ENCODE assay signal across 20 mouse cellular contexts in genomic region chr4:41087459-41088298, GRCm38 (mm10). TPM values are rescaled to one million over a fixed set of nuclear protein-coding genes. Genes with fewer than 3 reads are reported as not detected.
DNase-seq lines count a peak whose midpoint lies in the region; ATAC-seq lines count a peak whose summit lies in the region.
"Had no signal": no experiment of that assay in that cellular context is flagged by ENCODE, and none has a peak within 500 bp of the region (broad histone marks: within the 10 kb centered on the region; RNA-seq: fewer than 3 reads in every experiment).

No protein-coding gene starts in this region.

- no peak for DNase-seq in kidney, postnatal 4 days
- peak; percentile 88 for DNase-seq in c-Kit-positive CD71-positive TER-119-positive erythroid progenitor cells, embryonic 14.5 days (ENCODE audit: low spot score)
- peak; percentile 81 for DNase-seq in liver, embryonic 13.5 days
- DNase-seq in adrenal gland, postnatal 4 days (ENCODE audit: low spot score in 2 of 2) = no peak
- DNase-seq: adrenal gland, postnatal 10 days; cerebellum, adult 18-20 months; kidney, postnatal 14 days; lung, postnatal 10 days; thymus, postnatal 36 days had no signal

- no peak overlapping the region for H3K4me2 ChIP-seq in kidney, embryonic 16.5 days (replicated peaks; ENCODE audit: low read depth, low read length)
- H3K4me2 ChIP-seq in liver, embryonic 13.5 days = peak overlapping the region; percentile 64
- no peak overlapping the region for H3K4me2 ChIP-seq in stomach, embryonic 16.5 days (ENCODE audit: low read depth, low read length)
- H3K4me2 ChIP-seq: forebrain, embryonic 12.5 days; hindbrain, embryonic 15.5 days; limb, embryonic 12.5 days; neural tube, embryonic 12.5 days had no signal

- no peak overlapping the region for H3K9ac ChIP-seq in kidney, embryonic 16.5 days (replicated peaks; ENCODE audit: low read length)
- H3K9ac ChIP-seq in liver, embryonic 13.5 days = peak overlapping the region; percentile 67
- H3K9ac ChIP-seq in stomach, embryonic 16.5 days (ENCODE audit: low read length) = no peak overlapping the region
- H3K9ac ChIP-seq: forebrain, embryonic 12.5 days; hindbrain, embryonic 15.5 days; limb, embryonic 12.5 days; neural tube, embryonic 12.5 days had no signal

- peak overlapping the region; percentile 47 for H3K27ac ChIP-seq in kidney, embryonic 16.5 days (ENCODE audit: low read length)
- H3K27ac ChIP-seq in liver, embryonic 13.5 days = peak overlapping the region; percentile 98
- no peak overlapping the region for H3K27ac ChIP-seq in stomach, embryonic 16.5 days (ENCODE audit: low read length)
- H3K27ac ChIP-seq: embryonic facial prominence, embryonic 10.5 days; forebrain, embryonic 12.5 days; hindbrain, embryonic 15.5 days; limb, embryonic 12.5 days; neural tube, embryonic 12.5 days had no signal

- H3K27me3 ChIP-seq in kidney, embryonic 16.5 days (ENCODE audit: insufficient read depth, low read length) = no peaks in the 10 kb centered on the region
- H3K27me3 ChIP-seq in liver, embryonic 13.5 days = peaks cover 4% of the 10 kb centered on the region
- H3K27me3 ChIP-seq in stomach, embryonic 16.5 days (ENCODE audit: control insufficient read depth, insufficient read depth, low read length) = no peaks in the 10 kb centered on the region; the same call in 1 of the 2 replicates
- H3K27me3 ChIP-seq: forebrain, embryonic 12.5 days; hindbrain, embryonic 15.5 days; limb, embryonic 12.5 days; neural tube, embryonic 12.5 days had no signal

- H3K36me3 ChIP-seq in kidney, embryonic 16.5 days (ENCODE audit: insufficient read depth, low read length) = no peaks in the 10 kb centered on the region
- no peaks in the 10 kb centered on the region for H3K36me3 ChIP-seq in liver, embryonic 13.5 days
- H3K36me3 ChIP-seq in stomach, embryonic 16.5 days (ENCODE audit: control insufficient read depth, insufficient read depth, low read length) = no peaks in the 10 kb centered on the region
- H3K36me3 ChIP-seq: embryonic facial prominence, embryonic 10.5 days; forebrain, embryonic 12.5 days; hindbrain, embryonic 15.5 days; limb, embryonic 12.5 days; neural tube, embryonic 12.5 days had no signal

- 0 out of 2 replicates have a peak, but pooled peaks have one; percentile 32 for ATAC-seq in kidney, embryonic 16.5 days (ENCODE audit: low FRiP score, low TSS enrichment)
- ATAC-seq in liver, embryonic 13.5 days (ENCODE audit: low read depth) = peak; percentile 94
- 0 out of 2 replicates have a peak, but pooled peaks have one; percentile 42 for ATAC-seq in stomach, embryonic 16.5 days (ENCODE audit: insufficient read depth, low FRiP score)
- ATAC-seq in activated CD4-positive, CD25-positive, alpha-beta regulatory T cell, adult 4 months = no peak
- ATAC-seq: midbrain, embryonic 16.5 days had no signal

- H3K4me3 ChIP-seq in kidney, embryonic 16.5 days (ENCODE audit: low read length) = no peak overlapping the region
- peak overlapping the region; percentile 21 for H3K4me3 ChIP-seq in liver, embryonic 13.5 days (replicated peaks)
- no peak overlapping the region for H3K4me3 ChIP-seq in stomach, embryonic 16.5 days (replicated peaks; ENCODE audit: low read length)
- H3K4me3 ChIP-seq: embryonic facial prominence, embryonic 10.5 days; forebrain, embryonic 12.5 days; hindbrain, embryonic 15.5 days; limb, embryonic 12.5 days; neural tube, embryonic 12.5 days had no signal

- 80% methylated on average over 16 of the region's 16 CpGs for WGBS in kidney, embryonic 16.5 days
- WGBS in liver, embryonic 13.5 days (ENCODE audit: insufficient replicate concordance) = 25% methylated on average over 16 of the region's 16 CpGs
- WGBS in stomach, embryonic 16.5 days = 79% methylated on average over 16 of the region's 16 CpGs

- H3K4me1 ChIP-seq in kidney, embryonic 16.5 days (ENCODE audit: insufficient read depth, low read length) = peaks cover 13% of the 10 kb centered on the region; the same call in 1 of the 2 replicates
- peaks cover 89% of the 10 kb centered on the region for H3K4me1 ChIP-seq in liver, embryonic 13.5 days (replicated peaks)
- peaks cover 7% of the 10 kb centered on the region; the same call in 1 of the 2 replicates for H3K4me1 ChIP-seq in stomach, embryonic 16.5 days (ENCODE audit: control insufficient read depth, insufficient read depth, low read length)
- H3K4me1 ChIP-seq: forebrain, embryonic 12.5 days; hindbrain, embryonic 15.5 days; neural tube, embryonic 12.5 days had no signal

- no peaks in the 10 kb centered on the region for H3K9me3 ChIP-seq in kidney, embryonic 16.5 days (ENCODE audit: low read length)
- no peaks in the 10 kb centered on the region for H3K9me3 ChIP-seq in liver, embryonic 13.5 days (replicated peaks)
- H3K9me3 ChIP-seq in stomach, embryonic 16.5 days (replicated peaks; ENCODE audit: control insufficient read depth, low read length) = no peaks in the 10 kb centered on the region
- H3K9me3 ChIP-seq: embryonic facial prominence, embryonic 10.5 days; forebrain, embryonic 12.5 days; hindbrain, embryonic 15.5 days; limb, embryonic 12.5 days; neural tube, embryonic 12.5 days had no signal

RNA-seq across cellular contexts. Expression of gene Aqp3, which starts 10.3 kb away (rescaled TPM):
- 55.3 and 56.8 TPM in 2 replicates for polyA plus RNA-seq in kidney, embryonic 16.5 days (2015; fragmentation: Nextera tagmentation; extraction: Ambion mirVana)
- polyA plus RNA-seq in liver, embryonic 13.5 days (2015; fragmentation: Nextera tagmentation; extraction: Ambion mirVana) = 13.8 and 14.7 TPM in 2 replicates
- 101 and 127 TPM in 2 replicates for polyA plus RNA-seq in stomach, embryonic 16.5 days (2015; fragmentation: Nextera tagmentation; extraction: Ambion mirVana)
- total RNA-seq in adrenal gland, postnatal 4 days (2021) = 10 to 100 TPM in 1 of 2 experiments, under 1 TPM in 1; 0.51 to 14.1 TPM
- polyA plus RNA-seq in activated CD4-positive, CD25-positive, alpha-beta regulatory T cell, adult 4 months (2017; shearing (Covaris generic)) = 10 to 100 TPM; 22.7 to 27.5 TPM
- total RNA-seq: gastrocnemius, adult 18-20 months; layer of hippocampus, postnatal 25 days had no signal

RNA-seq across cellular contexts. Expression of gene Nol6, which starts 36.6 kb away (rescaled TPM):
- polyA plus RNA-seq in kidney, embryonic 16.5 days (2015; fragmentation: Nextera tagmentation; extraction: Ambion mirVana) = 34.7 and 37.8 TPM in 2 replicates
- 11.6 and 15.2 TPM in 2 replicates for polyA plus RNA-seq in liver, embryonic 13.5 days (2015; fragmentation: Nextera tagmentation; extraction: Ambion mirVana)
- 24.2 and 27.1 TPM in 2 replicates for polyA plus RNA-seq in stomach, embryonic 16.5 days (2015; fragmentation: Nextera tagmentation; extraction: Ambion mirVana)
- 10 to 100 TPM; 54.9 to 56.2 TPM for total RNA-seq in adrenal gland, postnatal 4 days (2021)
- polyA plus RNA-seq in activated CD4-positive, CD25-positive, alpha-beta regulatory T cell, adult 4 months (2017; shearing (Covaris generic)) = 10 to 100 TPM; 11.8 to 19.0 TPM

RNA-seq across cellular contexts. Expression of gene Aqp7, which starts 39.7 kb away (rescaled TPM):
- polyA plus RNA-seq in kidney, embryonic 16.5 days (2015; fragmentation: Nextera tagmentation; extraction: Ambion mirVana) = 1.2 and 2.4 TPM in 2 replicates
- 1.2 and 1.4 TPM in 2 replicates for polyA plus RNA-seq in liver, embryonic 13.5 days (2015; fragmentation: Nextera tagmentation; extraction: Ambion mirVana)
- 0.40 and 0.45 TPM in 2 replicates for polyA plus RNA-seq in stomach, embryonic 16.5 days (2015; fragmentation: Nextera tagmentation; extraction: Ambion mirVana)
- 10 to 100 TPM; 14.9 to 21.6 TPM for total RNA-seq in adrenal gland, postnatal 4 days (2021)
- under 1 TPM in 1 of 2 experiments, not detected in 1; 0.32 TPM for polyA plus RNA-seq in activated CD4-positive, CD25-positive, alpha-beta regulatory T cell, adult 4 months (2017; shearing (Covaris generic))
- total RNA-seq: layer of hippocampus, postnatal 25 days had no signal
- polyA plus RNA-seq: embryonic facial prominence, embryonic 10.5 days; forebrain, embryonic 12.5 days; hindbrain, embryonic 15.5 days; limb, embryonic 12.5 days; midbrain, embryonic 16.5 days; neural tube, embryonic 12.5 days had no signal

RNA-seq across cellular contexts. Expression of gene Ube2r2, which starts 47.9 kb away (rescaled TPM):
- 76.1 and 86.1 TPM in 2 replicates for polyA plus RNA-seq in kidney, embryonic 16.5 days (2015; fragmentation: Nextera tagmentation; extraction: Ambion mirVana)
- 38.9 and 39.9 TPM in 2 replicates for polyA plus RNA-seq in liver, embryonic 13.5 days (2015; fragmentation: Nextera tagmentation; extraction: Ambion mirVana)
- 54.7 and 59.9 TPM in 2 replicates for polyA plus RNA-seq in stomach, embryonic 16.5 days (2015; fragmentation: Nextera tagmentation; extraction: Ambion mirVana)
- 100 to 1,000 TPM; 123 to 128 TPM for total RNA-seq in adrenal gland, postnatal 4 days (2021)
- polyA plus RNA-seq in activated CD4-positive, CD25-positive, alpha-beta regulatory T cell, adult 4 months (2017; shearing (Covaris generic)) = 10 to 100 TPM; 25.6 to 25.8 TPM

Comparison
In these comparisons a context has a peak if more than half of its experiments do, and no peak if none do; other contexts are left out.
1. DNase-seq: peak in c-Kit-positive CD71-positive TER-119-positive erythroid progenitor cells, embryonic 14.5 days (single experiment) and liver, embryonic 13.5 days (single experiment); none in kidney, postnatal 4 days (0 of 2) and adrenal gland, postnatal 4 days (0 of 2).